Mouse (Mus musculus) layer of hippocampus, postnatal 14 days (tissue): ENCODE measurements around the gene Gm20683. TPM values are rescaled to one million over a fixed set of nuclear protein-coding genes. Genes with fewer than 3 reads are reported as not detected.

Source experiments
- DNase-seq, 2 experiments: peaks; one replicate each; pipeline ENCODE4 v3.0.0; 2021 to 2022; ENCODE audit warnings: low spot score in 2 of 2, mixed read lengths in 1 of 2
- total RNA-seq, 2 experiments: library from RNA; stranded (reverse); gene quantifications; 2 replicates each; pipeline ENCODE4 v1.2.3; 2021

Gm20683 gene
- total RNA-seq, 2 experiments from 2014 or later, result 26.7 to 31.1 TPM

GRCm38 (mm10) chr17:25843636-25844395, 2.3 kb upstream of the Gm20683 start:
- no peak for DNase-seq

- DNase-seq, result no peak
Observed at GRCm38 (mm10) chr17:25843122-25843521, 1.6 kb upstream of the Gm20683 start.

GRCm38 (mm10) chr17:25842509-25842908, 946 bp upstream of the Gm20683 start:
- DNase-seq, result no peak

- DNase-seq, result no peak
Observed at GRCm38 (mm10) chr17:25840519-25840918, 1.0 kb downstream of the Gm20683 start.

- no peak for DNase-seq
Observed at GRCm38 (mm10) chr17:25839455-25840235, 1.9 kb downstream of the Gm20683 start.

GRCm38 (mm10) chr17:25838904-25839303, 2.7 kb downstream of the Gm20683 start:
- no peak for DNase-seq

- DNase-seq, result no peak
Observed at GRCm38 (mm10) chr17:25837533-25837932, 4.0 kb downstream of the Gm20683 start.

- DNase-seq, result peak; percentile 83 to 87
Observed at GRCm38 (mm10) chr17:25837076-25837410, 4.5 kb downstream of the Gm20683 start, which contains the start of gene Rhbdl1. Rhbdl1 (minus strand) TSS chr17:25837295.

GRCm38 (mm10) chr17:25836397-25837075, 5.0 kb downstream of the Gm20683 start:
- DNase-seq, result peak in 1 of 2 experiments; percentile 71

- no peak for DNase-seq
Observed at GRCm38 (mm10) chr17:25835816-25836215, 5.7 kb downstream of the Gm20683 start.

GRCm38 (mm10) chr17:25835301-25835700, 6.3 kb downstream of the Gm20683 start:
- no peak for DNase-seq

- no peak for DNase-seq
Observed at GRCm38 (mm10) chr17:25834595-25835222, 6.9 kb downstream of the Gm20683 start.

- no peak for DNase-seq
Observed at GRCm38 (mm10) chr17:25833961-25834594, 7.5 kb downstream of the Gm20683 start.

GRCm38 (mm10) chr17:25833291-25833663, 8.3 kb downstream of the Gm20683 start, which contains the start of gene Stub1:
Stub1 (minus strand) TSS chr17:25833404.
- peak in 1 of 2 experiments; percentile 89 for DNase-seq

GRCm38 (mm10) chr17:25832436-25833290, 8.9 kb downstream of the Gm20683 start:
- peak; percentile 98 to 99 for DNase-seq

GRCm38 (mm10) chr17:25831451-25832281, 9.9 kb downstream of the Gm20683 start:
- DNase-seq, result no peak

- DNase-seq, result no peak
Observed at GRCm38 (mm10) chr17:25830806-25831431, 10.6 kb downstream of the Gm20683 start.

GRCm38 (mm10) chr17:25830200-25830753, 11.3 kb downstream of the Gm20683 start:
- no peak for DNase-seq
